Mouse (Mus musculus) midbrain, embryonic 14.5 days (tissue): ENCODE results near the gene Mrpl45. TPM values are rescaled to one million over a fixed set of nuclear protein-coding genes. Genes with fewer than 3 reads are reported as not detected.

Source experiments
- ATAC-seq: fragments of 200-750 bp; cut with Nextera tagmentation; 2 replicates; pipeline ENCODE4 v1.8.0; 2017; ENCODE audit warnings: moderate number of reproducible peaks, moderate library complexity; ENCODE audit not compliant: low FRiP score, low TSS enrichment
- DNase-seq: peaks from one replicate; pipeline ENCODE4 v3.0.0-alpha.2; 2015
- H3K27ac ChIP-seq: fragments of 300-500 bp; sonication (generic); replicated peaks from 2 replicates; pipeline ENCODE4 v1.5.1; 2014; ENCODE audit warnings: mild to moderate bottlenecking, low read depth, low read length, moderate library complexity
- H3K27me3 ChIP-seq: fragments of 300-500 bp; sonication (generic); 2 replicates; pipeline ENCODE4 v1.6.1; 2014; ENCODE audit warnings: low read length, control low read depth, mixed read lengths; ENCODE audit not compliant: control insufficient read depth, insufficient read depth
- H3K36me3 ChIP-seq: fragments of 300-500 bp; sonication (generic); 2 replicates; pipeline ENCODE4 v1.6.1; 2014; ENCODE audit warnings: low read length, control low read depth; ENCODE audit not compliant: control insufficient read depth, insufficient read depth
- H3K4me1 ChIP-seq: fragments of 300-500 bp; sonication (generic); 2 replicates; pipeline ENCODE4 v1.6.1; 2014; ENCODE audit warnings: mild to moderate bottlenecking, antibody characterized with exemption, low read length, control low read depth; ENCODE audit not compliant: control insufficient read depth, insufficient read depth
- H3K4me2 ChIP-seq: fragments of 300-500 bp; sonication (generic); 2 replicates; pipeline ENCODE4 v1.6.1; 2014; ENCODE audit warnings: mild to moderate bottlenecking, low read length, moderate library complexity
- H3K4me3 ChIP-seq: fragments of 300-500 bp; sonication (generic); replicated peaks from 2 replicates; pipeline ENCODE4 v1.5.1; 2014; ENCODE audit warnings: low read depth, low read length
- H3K9ac ChIP-seq: fragments of 300-500 bp; sonication (generic); replicated peaks from 2 replicates; pipeline ENCODE4 v1.6.1; 2014; ENCODE audit warnings: mild to moderate bottlenecking, low read length, moderate library complexity
- H3K9me3 ChIP-seq: fragments of 300-500 bp; sonication (generic); 2 replicates; pipeline ENCODE4 v1.6.1; 2016; ENCODE audit warnings: low read length, control low read depth, mixed read lengths; ENCODE audit not compliant: control insufficient read depth
- WGBS: fragments of 180-500 bp; shearing (Covaris S2); extraction: QIAGEN DNeasy Blood & Tissue Kit; methylation state at CpG from one replicate; pipeline ENCODE4 v1.1.7; 2014; 5-methylcytosine and 5-hydroxymethylcytosine counted together
- polyA plus RNA-seq: library from polyadenylated mRNA; unstranded; fragments of >200 nt; fragmentation: Nextera tagmentation; extraction: Ambion mirVana; gene quantifications from 2 replicates; pipeline ENCODE4 v1.2.1, GENCODE M21; 2014

Gene Mrpl45
- polyA plus RNA-seq, 1 experiment from 2014 or later: 39.4 TPM

DNA sequence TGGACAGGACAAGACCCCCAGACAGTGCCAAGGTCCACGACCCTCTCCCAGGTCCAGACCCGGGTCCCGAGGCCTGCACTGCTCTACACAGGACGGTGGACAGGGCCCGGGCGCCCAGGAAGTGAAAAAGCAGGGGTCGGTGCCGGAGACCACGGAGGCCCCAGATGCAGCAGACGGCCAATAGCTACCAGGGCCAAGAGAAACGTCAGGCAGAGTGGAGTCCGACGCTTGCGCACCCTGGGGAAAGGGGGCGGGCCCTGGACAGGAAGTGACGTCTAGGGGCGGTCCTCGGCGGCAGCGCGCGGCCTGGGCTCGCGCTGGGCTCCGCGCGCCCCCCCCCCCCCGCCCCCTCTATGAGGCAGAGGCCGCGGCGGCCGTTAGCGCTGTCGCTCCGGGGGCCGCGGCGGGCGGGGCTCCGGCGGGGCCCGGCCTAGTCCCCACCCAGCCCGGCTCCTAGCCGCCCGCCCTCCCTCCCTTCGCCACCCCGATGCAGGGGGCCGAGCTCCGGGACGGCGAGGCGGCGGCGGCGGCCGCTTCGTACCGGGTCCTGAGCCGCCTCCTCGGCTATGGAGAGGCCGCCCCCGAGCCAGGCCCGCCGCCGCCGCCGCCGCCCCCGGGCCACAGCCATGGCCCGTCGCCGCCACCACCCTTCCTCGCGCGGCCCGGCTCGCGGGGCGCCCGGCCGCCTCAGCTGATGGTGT lies 46.6 kb downstream of the Mrpl45 start, which contains the start of gene Socs7:
Gene Socs7, plus strand, starts transcription at position 604 of the 701 bp plus-strand sequence.
- H3K27ac ChIP-seq: peak within 1 kb of the TSS; percentile 89
- peak within 1 kb of the TSS; percentile 98 for H3K4me3 ChIP-seq
- H3K27me3 ChIP-seq: no peaks in the 10 kb centered on the region
- WGBS: 1% methylated on average over 28 of the region's 81 CpGs
- H3K4me1 ChIP-seq: peaks cover 26% of the 10 kb centered on the region
- H3K9me3 ChIP-seq: no peaks in the 10 kb centered on the region
- DNase-seq (peak; percentile 97), ATAC-seq (peak; percentile 96)
- H3K9ac ChIP-seq: peak within 1 kb of the TSS; percentile 96
- peak within 1 kb of the TSS; percentile 83 for H3K4me2 ChIP-seq
- H3K36me3 ChIP-seq: no peaks in the 10 kb centered on the region

GRCm38 (mm10) chr11:97362649-97362942 lies 47.1 kb downstream of the Mrpl45 start:
- Histone ChIP-seq H3K36me3 (no peaks in the 10 kb centered on the region), H3K27ac (peak overlapping the region; percentile 89), H3K9me3 (no peaks in the 10 kb centered on the region), H3K27me3 (no peaks in the 10 kb centered on the region), H3K9ac (peak overlapping the region; percentile 96), H3K4me3 (peak overlapping the region; percentile 98), H3K4me1 (peaks cover 26% of the 10 kb centered on the region), H3K4me2 (peak overlapping the region; percentile 83)
- peak; percentile 57; the same call in 1 of the 2 replicates for ATAC-seq
- peak; percentile 68 for DNase-seq
- under 1% methylated on average over 32 of the region's 39 CpGs for WGBS

GRCm38 (mm10) chr11:97362943-97363643 lies 47.6 kb downstream of the Mrpl45 start:
- peak; percentile 5; the same call in 1 of the 2 replicates for ATAC-seq
- Histone ChIP-seq H3K4me2 (peak overlapping the region; percentile 83), H3K27ac (peak overlapping the region; percentile 89), H3K27me3 (no peaks in the 10 kb centered on the region), H3K9me3 (no peaks in the 10 kb centered on the region), H3K4me1 (peaks cover 26% of the 10 kb centered on the region), H3K36me3 (no peaks in the 10 kb centered on the region), H3K4me3 (peak overlapping the region; percentile 98), H3K9ac (peak overlapping the region; percentile 96)
- under 1% methylated on average over 49 of the region's 49 CpGs for WGBS
- peak; percentile 52 for DNase-seq

GRCm38 (mm10) chr11:97363644-97363995 lies 48.1 kb downstream of the Mrpl45 start:
- Histone ChIP-seq H3K4me3 (peak overlapping the region; percentile 98), H3K9me3 (no peaks in the 10 kb centered on the region), H3K27ac (0 out of 2 replicates have a peak overlapping the region, but pooled peaks have one; percentile 89), H3K4me1 (peaks cover 26% of the 10 kb centered on the region), H3K27me3 (no peaks in the 10 kb centered on the region), H3K36me3 (no peaks in the 10 kb centered on the region), H3K9ac (peak overlapping the region; percentile 96), H3K4me2 (peak overlapping the region; percentile 83)
- DNase-seq: no peak
- no peak for ATAC-seq
- WGBS: 2% methylated on average over 7 of the region's 7 CpGs

DNA sequence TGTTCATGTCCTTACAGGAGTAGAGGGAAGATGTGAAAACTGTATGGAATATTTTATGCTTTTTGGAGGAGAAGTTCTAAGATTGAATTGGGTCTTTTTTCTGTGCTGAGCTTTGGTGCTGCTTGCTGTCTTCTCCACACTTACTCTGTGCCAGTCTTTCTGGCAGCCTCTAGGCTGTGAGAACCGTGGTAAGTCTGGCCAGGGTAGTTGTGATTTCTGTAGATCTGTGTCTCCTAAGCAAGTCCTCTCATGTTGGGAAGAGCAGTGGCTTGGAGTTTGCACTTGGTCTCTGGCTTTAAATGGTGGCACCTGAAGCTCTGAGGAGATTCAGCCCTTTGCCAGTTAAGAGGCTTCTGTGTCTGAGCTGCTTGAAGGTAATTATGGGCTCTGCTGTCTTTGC lies 50.0 kb downstream of the Mrpl45 start:
- H3K27ac ChIP-seq: no peak overlapping the region
- H3K9ac ChIP-seq: 0 out of 2 replicates have a peak overlapping the region, but pooled peaks have one; percentile 50
- DNase-seq: no peak
- H3K9me3 ChIP-seq: no peaks in the 10 kb centered on the region
- H3K36me3 ChIP-seq: no peaks in the 10 kb centered on the region
- H3K4me3 ChIP-seq: peak overlapping the region; percentile 98; the same call in 1 of the 2 replicates
- ATAC-seq: no peak
- peaks cover 27% of the 10 kb centered on the region for H3K4me1 ChIP-seq
- H3K27me3 ChIP-seq: no peaks in the 10 kb centered on the region
- peak overlapping the region; percentile 83 for H3K4me2 ChIP-seq
- 74% methylated on average over 1 of the region's 1 CpGs for WGBS

- Histone ChIP-seq H3K4me1 (peaks cover 29% of the 10 kb centered on the region), H3K27me3 (no peaks in the 10 kb centered on the region), H3K4me3 (no peak overlapping the region), H3K27ac (no peak overlapping the region), H3K9ac (no peak overlapping the region), H3K36me3 (no peaks in the 10 kb centered on the region), H3K4me2 (no peak overlapping the region), H3K9me3 (no peaks in the 10 kb centered on the region)
- DNase-seq: no peak
- ATAC-seq: no peak
- WGBS: 83% methylated on average over 5 of the region's 5 CpGs
Measured at GRCm38 (mm10) chr11:97368501-97368900, 53.0 kb downstream of the Mrpl45 start.

GRCm38 (mm10) chr11:97370329-97371091 lies 55.0 kb downstream of the Mrpl45 start:
- H3K27ac ChIP-seq: no peak overlapping the region
- no peak overlapping the region for H3K4me2 ChIP-seq
- H3K36me3 ChIP-seq: peaks cover 14% of the 10 kb centered on the region
- DNase-seq: peak; percentile 46
- H3K4me3 ChIP-seq: no peak overlapping the region
- WGBS: 80% methylated on average over 7 of the region's 7 CpGs
- H3K27me3 ChIP-seq: no peaks in the 10 kb centered on the region
- no peaks in the 10 kb centered on the region for H3K9me3 ChIP-seq
- no peak overlapping the region for H3K9ac ChIP-seq
- peaks cover 11% of the 10 kb centered on the region for H3K4me1 ChIP-seq
- no peak for ATAC-seq

- ATAC-seq (no peak), DNase-seq (no peak)
- Histone ChIP-seq H3K4me1 (peaks cover 3% of the 10 kb centered on the region; the same call in 1 of the 2 replicates), H3K27ac (no peak overlapping the region), H3K9me3 (no peaks in the 10 kb centered on the region), H3K4me2 (no peak overlapping the region), H3K4me3 (no peak overlapping the region), H3K9ac (no peak overlapping the region), H3K27me3 (no peaks in the 10 kb centered on the region), H3K36me3 (peaks cover 25% of the 10 kb centered on the region)
- 92% methylated on average over 6 of the region's 6 CpGs for WGBS
Measured at GRCm38 (mm10) chr11:97372159-97372864, 56.8 kb downstream of the Mrpl45 start.
